Mouse (Mus musculus) bone marrow macrophage, adult 2 months (primary cell): ENCODE data around the gene Clip2.

Experiments used
- CTCF ChIP-seq: IDR thresholded peaks from 2 replicates; pipeline ENCODE4 v1.5.1; 2012; ENCODE audit warnings: low read depth, mild to moderate bottlenecking, low read length, moderate library complexity
- POLR2A ChIP-seq: IDR thresholded peaks from 2 replicates; pipeline ENCODE4 v1.6.1; 2012; ENCODE audit warnings: mild to moderate bottlenecking, low read depth, low read length, borderline replicate concordance

DNA sequence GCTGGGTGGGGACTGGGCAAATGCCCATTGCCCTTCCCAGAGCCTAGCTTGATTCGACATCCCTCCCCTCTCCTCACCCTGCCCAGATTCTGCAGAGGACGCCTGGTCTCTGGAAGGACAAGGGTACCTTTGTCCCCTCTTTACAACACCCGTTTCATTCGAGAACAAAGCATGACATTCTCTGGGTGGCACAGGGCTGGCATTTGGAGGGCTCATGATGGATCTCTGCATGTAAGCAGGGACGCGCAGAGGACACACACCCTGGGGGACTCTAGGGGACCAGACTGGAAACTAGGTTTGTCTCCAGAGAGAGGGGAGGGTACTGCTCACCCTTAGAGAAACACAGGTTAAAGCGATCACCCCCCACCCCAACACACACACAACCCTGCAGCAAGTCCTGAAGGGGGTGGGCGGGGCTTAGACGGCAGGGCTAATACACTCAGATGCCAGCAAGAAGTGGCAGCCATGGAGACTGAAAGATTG, 46.4 kb downstream of the Clip2 start:
- TF ChIP-seq POLR2A (no peak), CTCF (no peak)
